Mouse (Mus musculus) heart, adult 2 months (tissue): Measurements from ENCODE around the gene Cyp4b1.

Source experiments
- CTCF ChIP-seq: fragments of 200-600 bp; IDR thresholded peaks from 2 replicates; pipeline ENCODE4 v1.8.1; 2022; ENCODE audit warnings: antibody characterized with exemption, mild to moderate bottlenecking, moderate library complexity
- EP300 ChIP-seq: fragments of 200-500 bp; IDR thresholded peaks from 2 replicates; pipeline ENCODE4 v1.6.1; 2011; ENCODE audit warnings: low read depth, low read length, control low read depth; ENCODE audit not compliant: insufficient read depth
- POLR2A ChIP-seq: fragments of 200-500 bp; IDR thresholded peaks from 2 replicates; pipeline ENCODE4 v1.6.1; 2011; ENCODE audit warnings: mild to moderate bottlenecking, low read depth, low read length, control low read depth; ENCODE audit not compliant: insufficient read depth

DNA sequence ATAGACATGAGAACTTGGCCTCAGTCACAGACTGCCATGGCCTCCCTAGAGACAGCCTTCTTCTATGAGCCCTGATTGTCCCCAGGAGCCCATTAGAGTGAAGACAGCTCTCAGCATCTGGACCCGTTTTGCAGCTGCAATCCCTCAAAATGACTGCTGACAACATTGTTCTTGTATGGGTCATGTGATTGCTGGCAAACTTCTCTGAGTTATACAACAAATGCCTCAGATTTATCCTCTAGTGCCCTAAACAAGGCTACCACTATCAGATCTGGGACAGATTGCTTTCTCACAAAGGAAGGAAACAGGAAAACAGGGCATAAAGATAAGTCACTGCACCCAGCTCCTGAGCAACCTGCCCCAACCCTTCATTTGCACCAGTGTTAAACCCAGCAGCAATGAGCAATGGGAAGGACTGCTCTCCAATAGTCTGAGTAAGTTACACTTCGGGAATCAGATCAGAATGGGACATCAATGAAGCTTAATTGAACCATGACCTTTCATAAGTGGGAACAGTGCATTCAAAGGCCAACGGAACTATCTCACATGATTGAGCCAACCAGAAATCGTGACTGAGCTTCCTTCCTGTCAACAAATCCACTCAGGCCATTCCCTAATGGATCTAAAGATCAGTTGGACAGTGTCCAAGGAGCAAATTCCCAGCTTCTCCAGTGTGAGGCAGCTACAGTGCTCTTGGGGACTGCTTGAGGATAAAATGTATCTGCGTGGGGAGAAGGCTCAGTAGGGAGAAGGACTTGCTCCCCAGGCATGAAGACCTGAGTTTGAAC, 4.4 kb downstream of the Cyp4b1 start:
- TF ChIP-seq CTCF (peak; percentile 23), POLR2A (no peak), EP300 (0 out of 2 replicates have a peak, but pooled peaks have one; percentile 18)
